Mouse (Mus musculus) cerebellum, adult 9-11 months (tissue): ENCODE measurements at regions not wholly inside any gene's neighbourhood (a gene's known extent, or its start where the extent isn't known, plus 50 kb on each side); places are given as distances from the start of the nearest gene placed in this dataset.

Experiments used
- DNase-seq: peaks from one replicate; pipeline ENCODE4 v3.0.0; 2022

DNA sequence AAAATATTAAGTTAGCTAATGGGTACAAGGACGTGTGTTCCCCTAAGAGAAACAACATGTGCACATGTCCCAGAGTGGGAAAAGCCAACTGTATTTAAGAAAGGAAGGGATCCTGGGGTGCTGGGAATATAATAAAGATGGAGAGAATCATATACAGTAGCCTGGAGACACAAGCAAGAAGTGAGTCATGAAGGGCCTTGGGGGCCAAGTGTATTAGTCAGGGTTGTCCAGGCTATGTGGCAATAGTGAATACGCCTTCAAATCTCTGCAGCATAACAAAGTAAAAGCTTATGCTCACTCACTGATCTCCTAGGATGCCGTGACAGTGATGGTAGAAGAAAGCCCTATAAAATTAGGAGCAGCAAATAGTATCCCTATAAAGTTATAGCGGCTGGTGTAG lies 124.1 kb upstream of the Gm10295 start:
- DNase-seq, result no peak

DNA sequence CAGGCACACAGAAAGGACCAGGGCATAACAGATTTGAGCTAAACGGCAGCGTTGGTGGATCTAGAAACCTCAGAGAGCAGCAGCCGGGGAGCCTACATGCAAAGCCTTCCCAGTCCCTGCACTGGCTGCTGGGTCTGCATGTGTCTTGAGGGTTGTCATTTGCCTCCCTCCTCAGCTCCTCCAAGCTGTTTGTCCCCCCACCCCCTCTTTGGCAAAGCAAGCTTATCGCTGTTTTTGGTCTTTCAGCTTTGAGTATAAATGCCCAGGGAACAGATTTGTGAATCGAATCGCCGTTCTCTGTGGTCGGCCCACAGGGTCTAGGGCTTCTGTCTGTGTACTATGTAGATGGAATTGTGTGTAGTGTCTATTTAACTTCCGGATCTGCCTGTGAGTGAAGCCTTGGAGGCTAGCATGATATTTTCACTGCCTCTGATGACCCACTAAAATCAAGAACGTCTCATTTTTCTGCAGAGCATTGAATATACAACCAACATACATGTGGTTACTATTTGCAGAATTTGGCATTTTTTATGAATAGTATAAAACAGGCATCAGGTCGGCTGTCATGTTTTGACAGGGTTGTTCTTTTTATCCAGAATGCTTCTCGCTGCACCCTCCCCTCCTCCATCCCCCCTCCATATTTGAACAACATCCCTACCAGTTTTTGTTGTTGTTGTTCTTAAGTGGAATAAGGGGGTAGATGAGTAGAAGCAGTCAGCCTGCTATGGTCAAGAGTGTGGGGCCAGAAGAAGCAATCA lies 121.3 kb upstream of the Gm10295 start:
- no peak for DNase-seq

DNA sequence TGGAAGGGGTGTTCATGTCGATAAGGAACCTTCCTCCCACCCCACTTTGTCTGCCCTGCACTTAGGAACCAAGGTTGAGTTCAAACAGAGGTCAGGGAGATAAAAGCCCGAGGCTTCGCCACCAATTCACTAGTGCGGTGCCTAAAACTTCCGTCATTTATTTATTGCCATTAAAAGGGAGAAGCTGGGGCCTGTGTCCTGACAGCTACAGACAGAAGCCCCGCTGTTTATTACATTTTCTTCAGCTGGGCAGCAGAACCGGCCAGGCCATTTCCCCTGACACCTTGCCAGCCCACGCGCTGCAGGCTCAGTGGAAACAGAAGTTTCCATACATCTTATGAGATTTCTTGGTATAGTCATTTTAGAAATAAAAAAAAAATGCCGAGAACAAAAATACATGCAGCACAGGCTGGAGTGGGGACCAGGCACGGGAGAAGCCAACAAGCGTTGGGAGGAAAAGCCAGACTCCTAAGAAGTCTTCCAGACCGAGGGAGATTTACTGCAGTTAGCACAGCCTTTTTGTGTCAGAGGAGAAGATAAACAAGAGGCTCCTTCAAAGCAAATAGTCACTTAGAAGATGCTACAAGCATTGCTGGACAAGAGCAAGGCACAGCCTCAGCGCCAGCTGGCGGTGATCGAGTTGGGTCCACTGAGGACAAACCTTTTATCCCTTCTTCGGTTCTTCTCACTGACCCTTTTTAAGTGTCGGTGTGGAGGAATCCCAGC lies 120.5 kb upstream of the Gm10295 start:
- DNase-seq, result peak; percentile 3

DNA sequence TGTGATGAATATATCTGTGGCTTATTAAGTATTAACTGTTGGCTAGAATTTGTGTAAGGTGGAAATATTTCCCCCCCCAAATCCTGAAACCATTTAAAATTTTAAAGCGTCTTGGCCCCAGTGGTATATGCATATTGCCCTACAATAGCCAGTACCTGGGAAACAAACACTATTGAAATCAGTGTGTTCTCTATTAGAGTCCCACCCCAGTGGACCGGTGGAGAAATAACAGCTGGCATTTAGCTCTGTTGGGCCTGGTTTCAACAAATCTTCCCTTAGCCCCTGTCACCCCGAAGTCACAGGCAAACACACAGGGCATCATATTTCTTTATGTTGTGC lies 120.0 kb upstream of the Gm10295 start:
- DNase-seq, result no peak

DNA sequence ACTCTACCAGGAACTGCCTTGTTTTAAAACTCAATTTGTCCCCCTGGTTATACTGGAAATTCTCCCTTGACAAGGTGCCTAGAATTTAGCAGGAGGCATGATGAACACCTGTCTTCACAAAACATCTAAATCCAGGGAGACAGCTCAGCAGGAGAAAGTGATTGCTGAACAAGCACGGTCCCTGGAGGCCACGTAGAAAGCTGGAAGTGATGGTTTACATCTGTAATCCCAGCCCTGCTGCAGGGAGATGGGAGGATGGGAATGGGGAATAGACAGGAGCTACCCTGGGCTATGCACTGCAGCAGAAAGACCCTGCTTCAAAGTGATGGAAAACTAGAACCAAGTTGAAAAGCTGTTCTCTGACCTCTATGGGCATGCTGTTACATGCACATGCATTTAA lies 119.1 kb upstream of the Gm10295 start:
- DNase-seq, result no peak

DNA sequence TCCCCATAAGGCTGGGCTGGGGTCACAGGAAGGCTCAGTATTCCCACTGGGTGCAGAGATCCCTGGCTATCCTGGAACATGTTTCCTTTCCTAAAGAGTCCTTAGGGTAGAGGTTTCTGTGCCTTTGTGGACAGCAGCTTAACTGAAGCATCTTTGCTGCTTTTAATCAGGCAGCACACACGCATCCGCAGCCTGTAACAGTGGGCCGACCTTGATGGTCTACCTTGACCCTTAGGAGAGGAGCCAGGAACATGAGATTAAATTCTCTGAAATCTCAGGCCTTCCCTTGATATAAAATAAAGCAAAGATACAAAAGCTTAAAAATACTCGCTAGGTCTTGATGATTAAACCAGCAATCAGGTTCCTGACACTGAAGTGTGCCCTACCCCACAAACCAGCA lies 118.7 kb upstream of the Gm10295 start:
- DNase-seq, result no peak

DNA sequence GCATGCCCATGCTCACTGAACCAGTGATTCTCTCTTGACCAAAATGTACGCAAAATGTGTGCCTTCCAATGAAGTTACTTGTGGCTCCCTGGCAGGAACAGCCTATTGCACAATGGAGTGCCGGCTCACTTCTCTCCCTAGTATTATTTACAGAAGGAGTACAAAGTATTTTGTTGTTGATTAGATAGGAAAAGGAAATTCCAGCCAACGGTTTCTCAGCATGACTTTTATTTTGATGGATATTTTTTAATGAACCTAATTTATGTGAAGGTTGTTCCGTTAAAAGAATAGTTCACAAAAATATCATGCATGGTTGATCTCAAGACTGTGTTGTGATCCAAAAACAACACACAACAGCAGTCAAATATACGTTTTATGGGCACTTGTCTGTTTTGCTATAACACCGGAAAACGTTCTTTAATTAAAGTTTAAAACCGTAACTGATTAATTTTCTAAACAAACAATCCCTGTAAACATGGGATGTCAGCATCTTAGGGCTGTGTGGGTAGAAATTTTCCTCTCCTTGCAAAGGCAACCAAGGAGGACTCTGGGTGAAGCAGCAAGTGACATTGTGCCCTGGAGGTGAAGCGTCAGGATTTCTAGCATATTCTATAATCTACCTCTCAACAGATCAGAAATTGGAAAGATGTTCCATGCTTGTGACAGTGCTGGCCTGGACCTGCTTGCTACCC lies 116.3 kb upstream of the Gm10295 start:
- no peak for DNase-seq

DNA sequence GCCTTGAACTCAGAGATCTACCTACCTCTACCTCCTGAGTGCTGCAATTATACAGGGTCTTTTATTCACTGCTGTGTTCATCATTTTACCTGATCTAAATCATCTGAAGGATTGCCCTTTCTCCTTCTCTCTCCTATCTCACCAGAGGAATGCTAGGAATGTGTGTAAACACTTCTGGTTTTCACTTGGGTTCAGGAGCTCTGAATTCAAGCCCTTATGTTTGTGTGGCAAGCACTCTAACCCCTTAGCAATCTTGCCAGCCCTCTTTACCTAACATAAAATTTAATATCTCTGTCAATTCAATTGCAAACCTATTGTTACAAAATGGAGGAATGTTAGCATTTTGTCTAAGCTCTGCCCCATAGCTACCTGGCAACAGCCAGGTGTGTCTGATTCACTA lies 112.8 kb upstream of the Gm10295 start:
- no peak for DNase-seq

DNA sequence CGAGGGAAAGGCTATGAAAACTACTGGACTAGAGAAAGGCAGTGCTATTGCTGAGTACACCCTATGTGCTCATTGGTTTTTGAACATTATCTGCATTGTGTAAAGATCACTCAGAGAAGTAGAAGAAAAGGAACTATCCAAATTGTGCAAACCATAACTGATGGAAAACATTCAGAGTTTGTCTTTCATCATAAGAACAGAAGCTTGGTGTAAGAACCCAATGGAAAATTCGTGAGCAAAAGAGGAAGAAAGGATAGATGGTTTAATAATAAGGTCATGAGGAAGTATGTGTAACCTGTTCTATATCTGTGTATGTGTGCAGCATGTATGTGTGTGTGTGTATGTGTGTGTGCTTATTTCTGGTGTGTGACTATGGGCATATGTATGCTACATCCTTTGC lies 112.3 kb upstream of the Gm10295 start:
- no peak for DNase-seq

DNA sequence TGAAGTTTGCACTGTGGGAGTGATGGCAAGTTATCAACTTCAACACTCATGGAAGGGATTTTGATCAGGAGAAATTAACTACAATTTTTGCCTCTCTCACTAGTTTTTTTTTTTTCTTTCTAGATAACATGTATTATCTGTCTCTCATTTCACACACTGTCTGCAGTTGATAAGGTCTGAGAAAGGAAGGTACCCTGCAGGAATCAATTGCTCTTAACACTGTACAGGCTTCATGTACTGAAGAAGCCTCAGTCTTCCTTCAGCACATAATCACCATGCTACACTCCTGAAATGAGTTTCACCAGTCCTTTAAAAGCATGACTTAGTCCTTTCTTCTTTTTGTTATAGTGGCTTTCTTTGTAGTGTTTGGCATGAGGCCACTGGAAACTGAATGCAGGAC lies 108.5 kb upstream of the Gm10295 start:
- DNase-seq, result no peak

DNA sequence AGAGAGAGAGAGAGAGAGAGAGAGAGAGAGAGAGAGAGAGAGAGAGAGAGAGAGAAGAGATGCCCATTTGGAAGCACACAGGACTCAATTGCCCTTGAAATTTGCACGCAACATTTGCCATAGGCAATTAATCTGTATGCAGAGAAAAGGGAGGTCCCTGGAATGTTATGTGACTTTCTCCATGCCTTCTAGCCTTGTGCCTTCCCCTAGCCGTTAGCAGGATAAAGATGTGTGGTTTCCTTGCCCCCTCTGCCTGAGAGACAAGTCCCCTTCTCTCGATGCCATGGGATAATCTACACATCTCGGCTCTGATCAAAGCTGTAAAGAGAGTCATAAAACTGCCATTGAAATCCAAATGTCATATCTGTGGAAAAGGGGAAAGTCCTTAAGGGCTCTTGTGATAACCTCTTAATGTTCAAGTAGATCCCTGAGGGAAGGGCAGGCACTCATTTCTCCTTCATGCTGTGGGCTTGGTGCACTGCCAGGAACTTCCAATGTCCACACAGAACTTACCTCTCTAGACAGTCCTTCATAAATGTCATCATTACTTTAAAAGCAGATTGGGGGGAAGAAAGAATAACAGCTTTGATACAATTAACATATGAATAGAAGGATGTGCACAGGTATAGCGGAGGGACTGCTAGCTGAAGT lies 106.9 kb upstream of the Gm10295 start:
- no peak for DNase-seq

DNA sequence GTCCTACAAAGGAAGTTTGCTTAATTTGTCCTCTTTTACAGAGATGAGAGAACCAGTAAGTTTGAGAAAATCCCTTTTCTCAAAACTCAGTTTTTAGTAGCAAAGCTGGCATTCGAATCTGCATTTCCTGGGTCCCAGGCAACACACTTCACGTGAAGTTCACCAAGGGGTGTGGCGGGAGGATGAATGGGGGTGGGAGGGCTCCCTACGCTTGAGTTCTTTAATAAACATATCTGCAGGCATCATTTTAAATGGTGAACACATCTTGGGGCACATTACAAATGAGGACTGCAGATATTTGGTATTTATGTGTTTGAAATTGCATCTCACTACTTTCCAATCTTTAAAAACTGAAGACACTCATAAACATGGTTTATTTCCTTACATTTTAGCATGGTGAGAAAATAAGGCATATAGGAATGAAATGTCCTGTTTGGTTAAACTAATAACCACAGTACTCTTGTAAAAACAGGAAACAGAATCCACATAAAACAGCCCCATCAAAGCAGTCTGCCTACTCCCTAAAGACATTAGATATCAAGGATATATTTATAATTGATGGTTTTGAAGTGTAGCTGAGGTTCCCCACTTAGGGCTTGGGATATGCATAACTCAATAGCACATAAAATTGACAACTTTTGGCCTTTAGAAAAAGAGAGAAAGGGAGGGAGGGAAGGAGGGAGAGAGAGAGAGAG lies 106.3 kb upstream of the Gm10295 start:
- no peak for DNase-seq

DNA sequence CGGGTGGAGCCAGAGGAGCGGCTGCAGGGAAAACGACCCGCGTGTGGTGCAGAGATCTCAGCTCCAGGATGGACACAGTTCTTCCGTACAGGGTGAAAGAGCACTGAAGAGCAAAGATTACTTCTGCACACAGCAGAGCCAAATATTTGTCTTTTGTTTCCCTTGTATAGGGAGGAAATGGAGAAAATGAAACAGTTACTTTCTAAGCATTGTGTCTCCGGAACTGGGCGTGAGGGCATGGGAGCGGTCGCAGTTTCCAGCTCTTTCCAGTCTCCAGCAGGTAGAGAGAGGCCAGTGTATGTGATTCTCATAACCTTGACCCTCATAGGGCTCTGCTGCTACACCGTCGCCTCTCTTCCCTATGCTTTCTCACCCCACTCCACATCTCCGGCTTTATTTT lies 105.1 kb upstream of the Gm10295 start:
- DNase-seq, result no peak

DNA sequence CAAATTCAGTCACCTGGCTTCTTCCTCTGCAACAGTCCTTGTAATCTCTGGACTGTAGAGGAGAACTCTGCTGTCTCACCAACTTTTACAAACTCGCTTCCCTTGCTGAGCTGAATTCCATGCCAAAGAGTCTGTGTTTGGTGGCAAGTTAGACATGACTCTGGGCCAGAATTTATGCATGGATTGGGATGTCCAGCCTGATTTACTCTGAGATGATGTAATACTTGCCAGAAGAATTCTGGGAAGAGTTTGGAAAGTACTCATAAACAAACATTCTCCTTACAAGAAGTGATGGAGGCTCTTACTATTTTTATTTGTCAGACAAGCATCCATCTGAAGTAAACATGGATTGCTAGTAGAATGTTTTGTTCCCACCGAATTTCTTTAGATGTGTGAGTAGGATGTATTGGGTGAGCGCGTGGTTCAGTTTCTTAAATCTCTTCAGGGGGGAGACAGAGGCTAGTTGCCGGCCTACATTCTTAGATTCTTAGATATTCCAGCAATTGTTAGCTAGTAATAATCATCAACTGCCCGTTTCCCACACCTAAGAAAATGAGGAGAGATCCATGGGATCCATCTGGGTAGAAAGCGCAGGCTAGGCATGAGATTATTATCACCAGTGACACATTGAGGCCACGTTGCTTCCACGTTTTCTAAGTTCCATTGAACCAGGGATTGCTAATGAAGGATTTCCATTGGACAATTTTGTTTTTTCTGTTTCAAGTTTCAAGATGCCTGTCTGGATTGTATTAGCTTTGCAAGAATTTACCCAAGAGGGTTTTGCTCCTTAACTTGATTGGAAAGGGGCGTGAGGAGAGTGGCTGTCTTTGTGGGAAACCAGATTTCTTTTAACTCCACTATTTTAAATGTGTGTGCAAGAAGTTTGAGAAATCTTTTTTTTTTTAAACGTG lies 89.3 kb upstream of the Gm10295 start:
- DNase-seq, result no peak

DNA sequence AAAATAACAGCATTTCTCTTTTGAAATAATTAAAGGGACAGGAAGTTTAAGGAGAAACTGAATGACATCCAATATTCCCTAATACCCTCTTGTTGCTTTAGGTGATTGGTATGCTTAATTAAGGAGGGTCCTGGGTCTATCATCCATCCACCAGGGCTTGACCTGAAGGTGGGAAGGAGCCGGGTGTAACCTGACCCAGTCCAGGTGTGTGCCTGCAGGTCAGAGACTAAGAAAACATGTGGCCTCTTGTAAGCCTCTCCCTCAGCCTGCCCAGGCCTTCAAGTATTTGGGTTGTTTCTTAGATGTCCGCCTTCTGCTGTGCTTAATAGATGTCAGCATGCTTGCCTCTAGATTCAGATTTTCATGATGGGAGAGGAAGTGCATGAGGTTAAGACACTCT lies 74.7 kb upstream of the Gm10295 start:
- no peak for DNase-seq

DNA sequence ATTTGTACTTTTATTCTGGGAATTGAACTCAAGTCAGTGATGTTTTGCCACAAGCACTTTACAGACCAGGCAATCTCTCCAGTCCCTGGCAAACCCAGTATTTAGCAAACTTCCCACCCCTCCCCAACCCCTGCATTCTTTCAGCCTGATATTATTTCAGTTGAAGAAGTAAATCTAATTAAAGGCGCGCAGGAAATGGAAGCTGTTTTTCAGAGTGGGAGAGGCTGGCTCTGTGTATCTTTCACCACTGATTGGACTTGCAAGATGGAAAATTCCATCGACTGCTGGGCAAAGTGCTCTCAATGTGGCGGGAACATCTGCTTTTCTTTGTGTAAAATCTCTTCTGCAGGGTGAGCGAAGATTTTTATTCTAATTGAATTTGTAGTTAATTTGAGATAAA lies 68.0 kb upstream of the Gm10295 start:
- no peak for DNase-seq

DNA sequence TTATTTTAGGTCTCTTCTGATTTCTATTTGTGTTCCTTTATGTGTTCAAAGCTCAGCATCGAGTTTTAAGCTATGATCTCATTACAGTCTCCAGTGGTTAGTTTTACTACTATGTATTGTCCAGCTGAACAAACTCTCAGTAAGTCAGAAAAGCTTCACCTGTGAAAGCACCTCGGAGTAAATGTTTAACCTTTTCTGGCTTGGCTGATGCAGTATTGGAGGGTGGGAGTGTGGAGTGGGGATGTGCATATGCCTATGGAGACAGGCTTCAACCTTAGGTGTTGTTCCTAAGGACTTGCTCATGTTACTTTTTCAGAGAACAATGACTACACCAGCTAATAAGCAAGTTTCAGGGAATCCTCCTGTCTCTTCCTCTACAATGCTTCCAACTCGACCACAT lies 67.6 kb upstream of the Gm10295 start:
- DNase-seq, result no peak

DNA sequence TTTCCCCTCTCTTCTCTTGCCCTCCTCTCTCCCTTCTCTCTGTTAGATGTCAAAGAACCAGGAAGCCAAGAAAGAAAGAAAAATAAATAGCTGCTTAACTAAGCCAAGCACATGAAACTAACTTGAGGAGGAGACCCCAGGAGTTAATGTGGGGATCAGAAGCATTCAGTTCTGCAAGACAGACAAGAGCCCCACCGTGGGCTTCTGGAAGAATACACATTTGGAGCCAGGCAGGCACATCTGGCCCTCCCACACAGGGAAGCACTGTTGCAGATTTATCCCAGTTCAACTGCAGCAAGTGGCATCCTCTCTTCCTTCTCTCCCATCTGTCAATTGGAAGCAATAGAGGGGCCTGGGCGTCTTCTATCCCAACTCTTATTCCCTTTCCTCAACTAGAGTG lies 63.5 kb upstream of the Gm10295 start:
- no peak for DNase-seq

DNA sequence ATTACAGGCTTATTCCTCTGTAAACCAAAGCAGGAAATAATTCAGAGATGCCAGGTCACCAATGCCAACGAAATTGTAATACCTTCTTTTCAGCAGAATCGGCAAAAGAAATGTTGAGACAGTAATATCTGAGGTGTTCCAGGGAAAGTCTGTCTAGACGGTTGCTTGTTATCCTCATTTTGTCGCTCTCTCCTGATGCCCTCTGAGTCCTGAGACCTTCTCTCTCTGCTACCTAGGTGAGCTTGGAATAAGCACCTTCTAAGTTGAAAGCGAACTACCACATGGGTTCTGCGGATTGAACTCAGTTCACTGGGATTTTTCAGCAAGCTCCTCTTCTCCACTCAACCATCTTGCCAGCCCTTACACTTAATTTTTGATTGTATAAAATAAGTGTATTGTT lies 61.8 kb upstream of the Gm10295 start:
- no peak for DNase-seq

DNA sequence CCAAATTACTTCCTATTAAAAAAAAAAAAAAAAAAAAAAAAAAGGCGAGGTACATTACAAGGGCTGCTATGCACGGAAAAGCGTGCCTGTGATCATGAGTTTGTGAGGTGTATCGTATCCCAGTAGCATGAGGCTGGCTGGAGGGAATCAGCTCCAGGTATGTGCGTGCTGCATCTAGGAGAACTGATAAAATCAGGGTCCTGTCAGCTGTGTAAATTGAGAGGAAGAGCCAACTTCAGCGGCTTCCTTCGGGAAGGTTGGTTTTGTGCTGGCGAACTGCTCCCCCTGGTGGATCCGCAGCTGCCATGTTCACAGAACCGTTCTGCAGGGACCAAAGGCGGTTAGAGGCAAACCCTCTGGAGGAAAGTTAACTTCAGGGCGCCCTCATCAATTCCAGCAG lies 60.8 kb upstream of the Gm10295 start:
- DNase-seq, result peak; percentile 20

DNA sequence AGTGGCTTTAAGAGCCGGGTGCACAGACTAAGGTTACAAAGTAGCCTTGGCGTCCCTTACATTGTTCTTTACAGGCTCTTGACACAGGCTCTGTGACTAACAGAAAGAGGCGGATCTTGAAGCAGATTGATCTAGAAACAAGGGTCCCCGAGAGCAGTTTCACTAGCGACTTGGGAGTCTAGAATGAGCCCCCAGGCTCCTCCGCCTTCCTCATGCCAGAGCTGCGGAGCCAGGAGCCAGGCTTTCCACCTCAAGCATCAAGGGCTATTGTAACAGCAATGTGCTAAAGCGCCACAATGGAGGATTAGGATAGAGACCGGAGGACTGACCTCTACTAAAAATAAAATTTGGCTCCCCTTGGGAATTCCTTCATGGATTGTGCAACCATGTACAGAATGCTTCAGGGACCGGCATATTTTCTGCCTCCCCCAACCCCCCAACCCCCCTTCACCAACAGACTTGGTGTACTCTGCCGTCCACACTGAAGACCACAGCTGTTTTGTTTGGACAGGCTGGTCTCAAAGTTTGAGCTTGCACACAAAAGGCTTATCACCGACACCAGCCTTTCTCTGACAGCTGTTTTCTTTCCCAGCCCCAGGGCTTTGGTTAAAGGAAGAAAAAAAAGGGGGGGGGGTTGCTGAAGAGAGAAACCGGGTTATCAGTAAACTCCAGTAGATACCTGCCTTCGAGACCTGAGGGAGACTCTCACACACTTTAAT lies 60.2 kb upstream of the Gm10295 start:
- DNase-seq, result no peak
